Mouse (Mus musculus): ENCODE measurements around the gene Scd4. TPM values are rescaled to one million over a fixed set of nuclear protein-coding genes. Genes with fewer than 3 reads are reported as not detected.

Scd4 gene
- total RNA-seq, 2 experiments from 2014 or later = 2.2 to 3.1 TPM

DNA sequence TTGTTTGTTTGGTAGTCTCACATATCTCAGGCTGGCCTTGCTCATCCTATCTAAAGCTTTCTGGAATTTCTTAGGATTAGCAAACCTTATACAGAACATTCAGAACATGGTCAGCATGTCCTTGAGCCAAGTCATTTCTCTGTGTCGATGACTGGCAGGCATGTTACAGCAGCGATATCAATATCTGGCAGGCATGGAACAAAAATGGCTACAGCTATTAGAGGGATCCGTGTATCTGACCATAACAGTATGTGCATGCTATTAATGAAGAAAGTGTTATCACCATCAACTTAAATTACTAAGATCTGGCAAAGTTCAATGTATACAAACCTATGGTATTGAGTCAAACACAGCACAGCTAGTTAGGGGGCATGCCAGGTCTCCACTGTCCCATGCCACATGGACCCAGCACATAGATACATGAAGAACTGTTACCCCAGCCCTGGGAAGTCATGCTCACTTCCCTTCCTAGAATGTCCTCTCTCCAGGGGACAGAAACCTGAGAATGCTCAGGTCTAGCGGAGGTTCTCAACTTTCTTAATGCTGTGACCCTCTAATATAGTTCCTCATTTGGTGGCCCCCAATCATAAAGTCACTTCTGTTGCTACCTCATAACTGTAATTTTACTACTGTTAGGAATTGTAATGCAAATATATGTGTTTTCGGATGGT lies 59.6 kb downstream of the Scd4 start:
- DNase-seq (ENCODE audit: low spot score in 2 of 2) = no peak
- intact Hi-C loops (cut with DNase I) = no loop called here

DNA sequence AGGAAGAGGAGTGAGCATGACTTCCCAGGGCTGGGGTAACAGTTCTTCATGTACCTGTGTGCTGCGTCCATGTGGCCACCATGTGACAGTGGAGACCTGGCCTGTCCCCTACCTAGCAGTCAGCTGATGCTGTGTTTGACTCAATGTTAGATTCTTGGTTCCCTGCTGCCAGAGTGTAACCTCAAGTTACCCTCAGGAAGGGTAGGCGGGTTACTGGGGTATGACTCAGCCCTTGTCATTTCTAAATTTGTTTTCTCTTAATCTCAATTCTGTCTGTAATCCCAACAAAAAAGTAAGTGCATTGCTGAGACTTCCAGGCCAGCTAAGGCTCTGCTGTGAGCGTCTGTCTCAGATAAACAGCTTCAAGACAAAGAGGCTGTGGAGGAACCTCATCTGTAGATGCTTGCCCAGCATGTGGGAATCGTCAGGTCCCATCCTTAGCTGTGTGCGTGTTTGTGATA lies 61.1 kb downstream of the Scd4 start:
- no peak for DNase-seq (ENCODE audit: low spot score in 2 of 2)
- intact Hi-C loops (cut with DNase I) = no loop called here

DNA sequence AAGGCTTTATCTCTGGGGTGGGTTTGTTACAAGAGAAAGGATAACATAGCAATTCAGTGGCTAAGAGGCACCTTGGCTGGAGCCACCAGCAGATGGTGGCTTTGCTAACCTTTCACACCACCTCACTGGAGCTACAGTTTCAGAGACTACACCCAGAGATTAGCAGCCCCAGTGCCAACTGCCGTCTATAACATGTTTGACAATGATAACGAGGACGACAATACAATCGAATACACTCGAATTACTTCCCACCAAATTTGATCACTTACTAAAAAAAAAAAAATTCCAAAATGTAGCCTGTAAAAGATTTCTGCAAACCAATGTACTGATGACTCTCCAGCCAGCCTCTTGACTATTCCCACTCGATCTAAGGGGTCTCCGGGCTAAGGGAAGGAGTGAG lies 62.1 kb downstream of the Scd4 start:
- DNase-seq (ENCODE audit: low spot score in 2 of 2) = no peak
- intact Hi-C loops (cut with DNase I) = no loop called here

Small RNAs within 50 kb of the gene (microRNA-seq; reads per million reads assigned to microRNA genes)
- gene Mir5114 = 1.5 reads per million

Other genes with a start within 250 kb of the Scd4 start
- 10 to 100 TPM; 33.4 to 60.7 TPM for gene Chuk, start 225.6 kb upstream of the Scd4 start, total RNA-seq (2021)
- 10 to 100 TPM; 15.9 to 18.4 TPM for gene Cwf19l1, start 197.2 kb upstream of the Scd4 start, total RNA-seq (2021)
- 10 to 100 TPM; 57.2 to 68.7 TPM for gene Bloc1s2, start 186.6 kb upstream of the Scd4 start, total RNA-seq (2021)
- gene Pkd2l1, start 140.7 kb upstream of the Scd4 start, total RNA-seq (2021) = under 1 TPM; 0.30 to 0.34 TPM
- 1 to 10 TPM; 2.5 to 2.8 TPM for gene Scd3, start 129.8 kb upstream of the Scd4 start, total RNA-seq (2021)
- gene Scd2, start 39.4 kb upstream of the Scd4 start, total RNA-seq (2021) = 100 to 1,000 TPM; 590 to 647 TPM
- gene Scd1, start 74.8 kb downstream of the Scd4 start, total RNA-seq (2021) = 100 to 1,000 TPM; 141 to 168 TPM
- not detected for gene Wnt8b, start 160.4 kb downstream of the Scd4 start, total RNA-seq (2021)
- gene Sec31b, start 212.8 kb downstream of the Scd4 start, total RNA-seq (2021) = under 1 TPM; 0.07 to 0.36 TPM
- not detected for gene Gm20538, start 219.7 kb downstream of the Scd4 start, total RNA-seq (2021)
- 100 to 1,000 TPM; 365 to 378 TPM for gene Ndufb8, start 222.3 kb downstream of the Scd4 start, total RNA-seq (2021)
- 10 to 100 TPM; 26.3 to 31.9 TPM for gene Hif1an, start 229.8 kb downstream of the Scd4 start, total RNA-seq (2021)